Mouse (Mus musculus) cerebellum, adult 2 months (tissue): ENCODE measurements around the gene Hist1h4k. TPM values are rescaled to one million over a fixed set of nuclear protein-coding genes. Genes with fewer than 3 reads are reported as not detected.
"Not testable (repeated sequence)": the region's sequence is repeated elsewhere in the genome, so short reads cannot be mapped to it uniquely, and the experiment has no call there.

Experiments used
- DNase-seq, 2 experiments: peaks; one replicate each; pipeline ENCODE4 v3.0.0; 2021
- H3K27ac ChIP-seq: fragments of 200-500 bp; 2 replicates; pipeline ENCODE4 v1.5.1; 2012; ENCODE audit warnings: low read length, control low read depth, inconsistent platforms; ENCODE audit not compliant: insufficient read depth
- H3K27me3 ChIP-seq: fragments of 200-500 bp; 2 replicates; pipeline ENCODE4 v1.6.1; 2012; ENCODE audit warnings: inconsistent platforms, mild to moderate bottlenecking, low read length, moderate library complexity; ENCODE audit not compliant: control insufficient read depth, insufficient read depth
- H3K4me1 ChIP-seq: fragments of 200-500 bp; 2 replicates; pipeline ENCODE4 v1.6.1; 2011; ENCODE audit warnings: low read length; ENCODE audit not compliant: control insufficient read depth, insufficient read depth
- H3K4me3 ChIP-seq: fragments of 200-500 bp; replicated peaks from 2 replicates; pipeline ENCODE3; 2011; ENCODE audit warnings: mild to moderate bottlenecking, low read depth, low read length, control low read depth; ENCODE audit not compliant: insufficient read depth
- CTCF ChIP-seq: fragments of 200-500 bp; IDR thresholded peaks from 2 replicates; pipeline ENCODE4 v1.5.1; 2011; ENCODE audit warnings: low read depth, mild to moderate bottlenecking, control low read depth, low read length, moderate library complexity, borderline replicate concordance; ENCODE audit not compliant: insufficient read depth
- POLR2A ChIP-seq: fragments of 200-500 bp; IDR thresholded peaks from 2 replicates; pipeline ENCODE4 v1.6.1; 2011; ENCODE audit warnings: low read length, control low read depth, borderline replicate concordance; ENCODE audit not compliant: insufficient read depth
- WGBS: fragments of 180-500 bp; shearing (Covaris S2); methylation state at CpG from one replicate; pipeline ENCODE4 v1.1.7; 2018; 5-methylcytosine and 5-hydroxymethylcytosine counted together
- polyA plus RNA-seq: library from polyadenylated mRNA; depleted of rRNA; stranded (reverse); fragments of >200 nt; gene quantifications from 2 replicates; pipeline ENCODE4 v1.2.3, GENCODE M21; 2012

Gene Hist1h4k
- polyA plus RNA-seq, 1 experiment = 17.5 TPM

GRCm38 (mm10) chr13:21779767-21780731 is 29.7 kb upstream of the Hist1h4k start, which contains the start of gene Hist1h1b:
Hist1h1b (minus strand) TSS chr13:21780625.
- H3K4me3 ChIP-seq = peak within 1 kb of the TSS; percentile 86
- peak within 1 kb of the TSS; percentile 83 for H3K27ac ChIP-seq
- H3K27me3 ChIP-seq = no peaks in the 10 kb centered on the region
- under 1% methylated on average over 44 of the region's 44 CpGs for WGBS
- no peaks in the 10 kb centered on the region; the same call in 1 of the 2 replicates for H3K4me1 ChIP-seq
- DNase-seq = peak; percentile 81 to 82
- TF ChIP-seq POLR2A = peak; percentile 42; the same call in 1 of the 2 replicates
- TF ChIP-seq CTCF = no peak

GRCm38 (mm10) chr13:21778814-21779766 is 28.8 kb upstream of the Hist1h4k start:
- no peaks in the 10 kb centered on the region for H3K27me3 ChIP-seq
- H3K4me3 ChIP-seq = peak overlapping the region; percentile 86
- H3K27ac ChIP-seq = 0 out of 2 replicates have a peak overlapping the region, but pooled peaks have one; percentile 36
- peak; percentile 41; the same call in 1 of the 2 replicates for TF ChIP-seq POLR2A
- no peak for TF ChIP-seq CTCF
- H3K4me1 ChIP-seq = no peaks in the 10 kb centered on the region; the same call in 1 of the 2 replicates
- peak; percentile 67 to 82 for DNase-seq
- 3% methylated on average over 33 of the region's 33 CpGs for WGBS

- H3K27ac ChIP-seq = no peak overlapping the region
- no peaks in the 10 kb centered on the region for H3K27me3 ChIP-seq
- no peak for TF ChIP-seq CTCF
- no peak for TF ChIP-seq POLR2A
- 57% methylated on average over 1 of the region's 1 CpGs for WGBS
- no peak overlapping the region for H3K4me3 ChIP-seq
- DNase-seq = no peak
- no peaks in the 10 kb centered on the region for H3K4me1 ChIP-seq
Measured at GRCm38 (mm10) chr13:21755707-21756106, 5.4 kb upstream of the Hist1h4k start.

GRCm38 (mm10) chr13:21754294-21755001 is 4.1 kb upstream of the Hist1h4k start:
- H3K4me1 ChIP-seq, H3K27me3 ChIP-seq, H3K27ac ChIP-seq: not testable (repeated sequence)
- peak in 1 of 2 experiments; percentile 23 for DNase-seq
- WGBS = 1% methylated on average over 23 of the region's 26 CpGs
- peak overlapping the region; percentile 26 for H3K4me3 ChIP-seq

GRCm38 (mm10) chr13:21753524-21754285 is 3.4 kb upstream of the Hist1h4k start, which contains the start of the genes Hist1h2ak and Hist1h2bn:
Hist1h2ak (minus strand) TSS chr13:21753827.
Hist1h2bn (plus strand) TSS chr13:21754123.
- under 1% methylated on average over 47 of the region's 50 CpGs for WGBS
- 0 out of 2 replicates have a peak, but pooled peaks have one; percentile 39 for TF ChIP-seq POLR2A
- peak within 1 kb of the TSS; percentile 86 for H3K4me3 ChIP-seq

GRCm38 (mm10) chr13:21753051-21753523 is 2.8 kb upstream of the Hist1h4k start:
- Histone ChIP-seq H3K4me1 (no peaks in the 10 kb centered on the region), H3K27ac (peak overlapping the region; percentile 57), H3K27me3 (no peaks in the 10 kb centered on the region), H3K4me3 (peak overlapping the region; percentile 47)
- 4% methylated on average over 10 of the region's 10 CpGs for WGBS
- TF ChIP-seq CTCF (no peak), POLR2A (no peak)
- DNase-seq = no peak

More at GRCm38 (mm10) chr13:21753524-21754285, 3.4 kb upstream of the Hist1h4k start, which contains the start of the genes Hist1h2ak and Hist1h2bn:
- not testable (repeated sequence) for H3K4me1 ChIP-seq, H3K27me3 ChIP-seq
- peak within 1 kb of the TSS; percentile 57 for H3K27ac ChIP-seq
- DNase-seq = peak; percentile 76 to 91
